Mouse (Mus musculus) spleen, postnatal 10 days (tissue): Measurements from ENCODE around the gene Mafk.
"Not testable (repeated sequence)": the region's sequence is repeated elsewhere in the genome, so short reads cannot be mapped to it uniquely, and the experiment has no call there.

Experiments used
- DNase-seq, 2 experiments: peaks; one replicate each; pipeline ENCODE4 v3.0.0; 2021 to 2022; ENCODE audit warnings: low spot score in 2 of 2

Gene Mafk

DNA sequence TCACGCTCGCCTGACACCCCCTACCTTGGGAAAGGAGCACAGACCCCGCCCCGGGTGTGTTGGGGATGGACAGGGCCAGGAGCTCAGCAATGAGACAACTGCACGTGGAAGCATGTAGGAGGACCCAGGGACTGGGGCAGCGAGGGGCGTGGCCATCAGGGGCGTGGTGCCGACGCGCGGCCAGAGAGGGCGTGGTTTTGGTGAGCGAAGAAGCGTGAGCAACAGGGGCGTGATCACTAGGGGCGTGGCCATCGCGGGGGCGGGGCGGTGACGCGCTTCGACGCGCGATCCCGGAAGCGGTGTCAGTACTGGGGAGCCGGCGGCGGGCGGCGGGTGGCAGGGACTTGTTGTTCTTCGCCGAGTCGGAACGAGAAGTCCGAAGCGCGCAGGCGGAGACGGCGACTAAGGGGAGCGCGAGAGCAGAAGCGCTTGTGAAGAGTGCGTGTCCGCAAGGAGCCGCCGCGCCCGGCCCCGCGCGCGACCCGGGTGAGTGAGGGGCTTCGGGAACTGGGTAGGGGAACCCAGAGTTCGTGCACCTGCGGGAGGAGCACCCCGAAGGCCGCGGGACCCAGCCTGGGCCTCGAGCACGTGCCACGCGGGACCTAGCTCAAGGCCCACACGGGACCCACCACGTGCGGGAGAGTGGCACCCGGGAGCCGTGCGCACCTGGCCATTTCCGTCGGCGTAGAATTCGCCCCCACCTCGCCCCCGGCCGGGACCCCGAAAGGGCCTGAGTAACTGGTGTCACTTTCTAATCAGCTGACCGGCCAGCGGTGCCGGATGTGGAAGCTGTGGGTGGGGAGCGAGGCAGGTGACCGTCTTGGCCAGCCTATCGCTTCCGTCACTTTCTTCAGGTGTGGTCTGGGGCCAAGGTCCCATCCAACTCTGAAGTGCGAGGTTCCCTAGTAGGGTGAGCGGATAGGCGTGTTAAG lies at the start of gene Mafk:
TSS of gene Mafk (plus strand) at position 287 of the 932 bp plus-strand sequence.
- DNase-seq = peak; percentile 99 to 100

GRCm38 (mm10) chr5:139742640-139743039 lies 48.7 kb upstream of the Mafk start:
- not testable (repeated sequence) for DNase-seq

DNA sequence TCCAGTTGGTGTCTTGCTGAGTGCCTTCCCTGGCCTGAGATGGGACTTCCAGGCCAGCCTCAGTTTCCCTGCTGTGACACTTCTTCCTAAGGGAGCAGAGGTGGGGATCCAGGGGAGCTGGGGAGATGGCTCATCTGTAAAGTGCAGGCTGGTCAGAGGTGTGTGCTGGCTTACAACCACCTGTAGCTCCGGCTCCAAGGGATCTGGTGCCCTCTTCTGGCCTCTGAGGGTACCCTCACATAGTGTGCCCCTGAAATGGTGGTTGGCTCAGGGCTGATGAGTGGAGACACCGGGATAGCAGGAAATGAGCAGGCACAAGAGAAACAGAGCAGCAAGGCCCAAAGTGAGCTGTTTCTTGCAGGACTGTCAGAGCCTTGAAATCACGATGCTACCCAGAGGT lies 45.5 kb upstream of the Mafk start:
- DNase-seq = peak; percentile 62 to 80

GRCm38 (mm10) chr5:139749413-139750125 lies 41.7 kb upstream of the Mafk start:
- no peak for DNase-seq

- peak; percentile 79 to 83 for DNase-seq
These were observed 40.8 kb upstream of the Mafk start for GRCm38 (mm10) chr5:139750535-139750934.

- peak; percentile 56 to 77 for DNase-seq
These were observed 36.6 kb upstream of the Mafk start for GRCm38 (mm10) chr5:139754753-139755152.

DNA sequence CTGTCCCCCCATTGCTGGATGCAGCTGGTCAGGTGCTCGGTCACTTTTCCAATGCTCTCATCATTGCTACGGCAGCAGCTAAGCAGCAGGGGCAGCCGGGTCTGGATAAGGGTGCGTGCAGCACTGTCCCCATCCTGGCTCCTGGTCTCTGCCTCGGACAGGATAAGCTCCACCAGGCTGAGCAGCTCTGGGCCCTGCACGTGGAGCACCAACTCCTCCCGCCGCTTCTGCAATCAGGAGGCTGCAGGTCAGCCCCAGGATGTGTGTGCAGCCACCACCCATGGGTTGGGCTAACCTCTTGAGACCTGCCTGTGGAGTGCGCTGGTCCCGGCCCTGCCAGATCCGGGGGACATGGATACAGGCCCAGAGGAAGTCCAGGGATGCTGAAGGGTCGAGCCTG lies 35.2 kb upstream of the Mafk start:
- DNase-seq = no peak

DNA sequence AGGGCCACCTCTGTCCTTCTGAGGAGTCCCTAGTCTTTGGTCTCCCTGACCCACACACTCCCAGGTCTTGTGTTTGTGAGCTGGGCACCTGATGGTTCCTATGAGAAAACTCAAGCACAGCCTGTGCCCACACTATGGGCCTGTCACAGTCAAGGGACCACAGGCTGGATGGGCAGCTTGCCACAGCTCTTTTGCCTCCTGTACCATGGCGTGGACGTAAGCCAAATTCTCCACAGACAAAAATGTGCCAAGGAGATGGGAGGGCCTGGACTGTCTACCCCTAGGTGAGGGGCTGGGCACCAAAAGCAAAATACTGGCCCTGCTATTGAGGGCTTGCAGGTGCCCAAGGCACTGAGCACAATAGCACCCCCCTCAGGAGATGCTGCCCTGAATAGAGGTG lies 34.7 kb upstream of the Mafk start:
- DNase-seq = no peak

DNA sequence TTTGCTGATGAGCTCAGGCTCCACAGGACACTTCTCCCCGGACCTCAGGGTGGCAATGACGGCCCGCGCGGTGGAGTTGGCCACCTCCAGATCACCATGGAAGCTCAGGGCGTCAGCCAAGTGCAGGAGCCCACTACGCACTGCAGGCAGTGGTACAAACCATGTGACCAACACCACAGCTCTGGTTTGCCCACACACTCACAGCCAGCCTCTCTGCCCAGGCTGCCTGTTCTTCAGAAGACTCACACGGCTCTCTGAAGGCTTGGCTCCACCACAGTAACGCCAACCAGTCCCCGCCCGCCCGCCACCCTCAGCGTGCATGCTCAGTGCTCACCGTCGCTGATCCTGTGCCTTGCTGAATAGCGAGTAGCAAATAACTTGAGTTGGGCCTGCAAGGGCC lies 33.2 kb upstream of the Mafk start:
- no peak for DNase-seq

- DNase-seq = peak in 1 of 2 experiments; percentile 61
These were observed 27.0 kb upstream of the Mafk start for GRCm38 (mm10) chr5:139764296-139764695.

DNA sequence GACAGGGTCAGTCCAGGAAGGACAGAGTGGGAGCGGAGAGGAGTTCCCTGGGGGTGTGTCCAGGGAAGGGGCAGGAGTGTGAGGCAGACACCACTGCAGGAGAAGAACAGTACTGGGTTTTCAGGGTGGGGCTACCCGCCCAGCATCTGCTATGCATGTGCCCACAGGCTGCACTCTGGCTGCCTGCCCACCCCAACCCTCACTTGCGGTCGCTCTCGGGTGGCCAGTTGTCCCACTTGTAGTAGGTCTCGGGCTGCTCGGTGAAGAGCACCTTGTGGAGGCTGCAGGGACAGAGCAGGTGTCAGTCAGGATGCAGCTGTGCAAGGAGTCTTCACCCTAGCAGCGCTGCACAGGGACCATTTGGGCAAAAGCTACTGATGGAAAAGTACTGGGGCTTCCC lies 23.1 kb upstream of the Mafk start:
- DNase-seq = no peak

- DNase-seq = peak; percentile 94 to 99
These were observed 15.9 kb upstream of the Mafk start, which contains the start of gene Ints1 for GRCm38 (mm10) chr5:139775216-139775926. TSS of gene Ints1 (minus strand) at chr5:139775674.

- DNase-seq = peak in 1 of 2 experiments; percentile 43
These were observed 14.3 kb upstream of the Mafk start for GRCm38 (mm10) chr5:139776966-139777365.

DNA sequence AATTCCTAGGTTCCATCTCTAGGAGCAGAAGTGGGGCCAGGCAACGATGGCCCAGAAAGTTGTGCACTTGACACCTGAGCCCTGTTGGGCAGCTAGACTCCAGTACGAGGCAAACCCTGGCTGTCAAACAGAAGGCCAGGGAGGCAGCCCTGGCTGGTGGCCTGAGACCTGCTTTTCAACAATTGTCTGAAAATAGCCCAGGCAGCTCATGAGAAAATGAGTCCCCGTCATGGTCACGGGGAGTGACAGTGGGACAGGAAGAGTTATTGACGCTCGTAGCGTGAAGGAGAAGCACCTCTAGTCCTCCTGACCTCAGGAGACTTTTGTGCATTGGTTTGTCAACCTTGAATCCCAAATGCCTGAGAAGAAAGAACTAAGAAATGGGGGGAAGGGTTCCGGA lies 9.9 kb upstream of the Mafk start:
- no peak for DNase-seq

DNA sequence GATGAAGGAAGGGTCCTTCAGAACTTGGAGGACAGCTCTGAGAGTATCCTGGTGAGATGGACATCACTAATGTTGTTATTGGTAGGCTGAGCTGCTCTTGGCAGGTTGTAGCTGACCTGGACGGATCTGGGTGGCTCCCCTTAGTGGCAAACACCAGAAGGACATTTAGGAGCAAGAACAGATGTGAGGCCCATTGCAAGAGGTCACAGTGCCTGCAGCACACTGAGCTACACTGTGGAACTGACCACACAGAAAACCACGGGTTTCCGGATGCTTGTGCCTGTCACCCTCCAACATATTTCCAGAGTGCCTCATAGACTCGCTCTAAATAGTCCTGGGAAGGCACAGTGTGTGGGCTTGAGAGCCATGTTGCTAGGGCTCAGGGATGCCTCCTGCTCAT lies 1.8 kb upstream of the Mafk start:
- peak in 1 of 2 experiments; percentile 48 for DNase-seq

GRCm38 (mm10) chr5:139792159-139792775 lies 954 bp downstream of the Mafk start:
- DNase-seq = no peak

DNA sequence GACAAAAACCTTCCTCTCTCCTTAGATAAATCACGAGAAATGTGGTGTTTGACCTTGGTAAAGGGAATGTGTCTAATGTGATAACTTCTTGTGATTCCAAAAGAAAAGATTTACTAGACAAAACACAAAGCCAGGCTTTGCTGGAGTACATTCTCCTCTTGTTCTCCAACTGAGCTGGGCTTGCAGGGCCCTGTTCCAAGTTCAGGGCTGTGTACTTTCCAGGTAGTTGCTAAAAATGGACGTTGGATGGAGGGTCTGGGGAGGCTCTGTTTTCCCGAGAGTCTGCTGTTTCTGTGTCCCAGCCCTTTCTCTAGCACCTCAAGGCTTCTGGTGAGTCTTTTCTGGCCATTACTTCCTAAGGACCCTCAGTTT lies 1.6 kb downstream of the Mafk start:
- no peak for DNase-seq

GRCm38 (mm10) chr5:139793338-139794089 lies 2.2 kb downstream of the Mafk start:
- no peak for DNase-seq

DNA sequence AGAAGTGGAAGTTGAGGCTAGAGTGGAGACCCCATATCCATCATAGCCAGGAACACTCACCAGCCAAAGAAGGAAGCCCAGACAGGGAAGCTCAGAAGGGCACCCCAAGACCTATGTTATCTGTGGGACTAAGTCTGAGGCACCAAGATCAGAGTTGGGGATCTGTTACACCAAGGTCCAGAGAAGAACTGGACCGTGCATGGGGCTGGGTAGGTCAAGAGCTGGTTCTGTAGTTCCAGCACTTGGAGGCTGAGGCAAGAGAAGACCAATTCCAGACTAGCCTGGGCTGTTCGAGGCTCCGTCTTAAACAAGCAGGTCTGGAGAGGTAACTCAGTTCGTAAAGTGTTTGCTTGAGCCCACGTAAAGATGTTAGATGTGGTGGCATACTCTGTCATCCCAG lies 2.8 kb downstream of the Mafk start:
- DNase-seq = no peak

DNA sequence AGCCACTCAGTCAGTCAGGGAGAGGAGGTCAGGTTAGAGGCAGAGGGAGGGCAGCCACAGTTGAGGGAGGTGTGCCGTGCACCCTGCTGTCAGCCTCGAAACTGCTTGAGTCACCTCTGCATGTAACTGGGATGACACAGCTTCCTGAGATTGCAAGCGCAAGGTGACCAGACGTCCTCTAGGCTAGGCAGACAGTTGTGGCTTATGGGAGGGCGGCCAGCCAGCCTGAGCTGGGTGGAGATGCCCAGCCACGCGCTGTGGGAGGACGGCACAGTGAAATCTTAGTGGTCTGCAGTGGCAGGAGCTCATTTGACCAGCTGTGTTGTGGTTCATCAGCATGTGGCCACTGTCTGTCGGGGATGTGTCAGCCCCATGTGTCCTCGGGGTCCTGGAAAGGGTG lies 3.6 kb downstream of the Mafk start:
- DNase-seq = peak in 1 of 2 experiments; percentile 58
